Mouse (Mus musculus) kidney, postnatal 0 days (tissue): ENCODE measurements around the gene Tmem41b. TPM values are rescaled to one million over a fixed set of nuclear protein-coding genes. Genes with fewer than 3 reads are reported as not detected.

Source experiments
- ATAC-seq: fragments of 200-750 bp; cut with Nextera tagmentation; replicated peaks from 2 replicates; pipeline ENCODE4 v1.8.0; 2017; ENCODE audit warnings: low read depth, moderate number of reproducible peaks, moderate TSS enrichment, moderate library complexity; ENCODE audit not compliant: low FRiP score
- DNase-seq: peaks from one replicate; pipeline ENCODE4 v3.0.0-alpha.2; 2016; ENCODE audit warnings: low spot score
- H3K27ac ChIP-seq: fragments of 300-500 bp; sonication (generic); 2 replicates; pipeline ENCODE4 v1.5.1; 2014; ENCODE audit warnings: mild to moderate bottlenecking
- H3K27me3 ChIP-seq: fragments of 300-500 bp; sonication (generic); 2 replicates; pipeline ENCODE4 v1.6.1; 2014; ENCODE audit warnings: low read length, mixed read lengths; ENCODE audit not compliant: insufficient read depth
- H3K36me3 ChIP-seq: fragments of 300-500 bp; sonication (generic); 2 replicates; pipeline ENCODE4 v1.6.1; 2014; ENCODE audit warnings: low read length, mixed read lengths; ENCODE audit not compliant: insufficient read depth
- H3K4me1 ChIP-seq: fragments of 300-500 bp; sonication (generic); replicated peaks from 2 replicates; pipeline ENCODE4 v1.6.1; 2014; ENCODE audit warnings: antibody characterized with exemption, low read length, mixed read lengths; ENCODE audit not compliant: insufficient read depth
- H3K4me2 ChIP-seq: fragments of 300-500 bp; sonication (generic); 2 replicates; pipeline ENCODE4 v1.6.1; 2014; ENCODE audit warnings: mild to moderate bottlenecking, low read length, moderate library complexity, mixed read lengths
- H3K4me3 ChIP-seq: fragments of 300-500 bp; sonication (generic); replicated peaks from 2 replicates; pipeline ENCODE4 v1.5.1; 2014; ENCODE audit warnings: low read depth, low read length
- H3K9ac ChIP-seq: fragments of 300-500 bp; sonication (generic); 2 replicates; pipeline ENCODE4 v1.6.1; 2014; ENCODE audit warnings: low read depth, low read length
- H3K9me3 ChIP-seq: fragments of 300-500 bp; sonication (generic); replicated peaks from 2 replicates; pipeline ENCODE4 v1.6.1; 2016; ENCODE audit warnings: low read length, inconsistent platforms, mixed read lengths
- CTCF ChIP-seq: IDR thresholded peaks from 2 replicates; pipeline ENCODE4 v1.5.1; 2016; ENCODE audit warnings: antibody characterized with exemption, low read depth, mild to moderate bottlenecking, moderate library complexity
- WGBS: fragments of 180-500 bp; shearing (Covaris S2); extraction: QIAGEN DNeasy Blood & Tissue Kit; methylation state at CpG from one replicate; pipeline ENCODE4 v1.1.7; 2014; 5-methylcytosine and 5-hydroxymethylcytosine counted together
- polyA plus RNA-seq: library from polyadenylated mRNA; unstranded; fragments of >200 nt; fragmentation: Nextera tagmentation; extraction: Ambion mirVana; gene quantifications from 2 replicates; pipeline ENCODE4 v1.2.1, GENCODE M21; 2015

Gene Tmem41b
- polyA plus RNA-seq, 1 experiment from 2014 or later = 75.0 TPM

GRCm38 (mm10) chr7:109960613-109961154 lies 26.0 kb downstream of the Tmem41b start:
- WGBS = 9% methylated on average over 13 of the region's 13 CpGs
- no peak for TF ChIP-seq CTCF
- Histone ChIP-seq H3K4me3 (peak overlapping the region; percentile 73), H3K9me3 (no peaks in the 10 kb centered on the region), H3K27me3 (no peaks in the 10 kb centered on the region), H3K36me3 (no peaks in the 10 kb centered on the region), H3K4me1 (no peaks in the 10 kb centered on the region), H3K4me2 (peak overlapping the region; percentile 70), H3K9ac (peak overlapping the region; percentile 98), H3K27ac (peak overlapping the region; percentile 88)
- DNase-seq (no peak), ATAC-seq (no peak)

GRCm38 (mm10) chr7:109959716-109960612 lies 26.8 kb downstream of the Tmem41b start, which contains the start of gene Dennd5a:
Dennd5a (minus strand) TSS chr7:109960470.
- no peaks in the 10 kb centered on the region; the same call in 1 of the 2 replicates for H3K4me1 ChIP-seq
- WGBS = under 1% methylated on average over 88 of the region's 107 CpGs
- TF ChIP-seq CTCF = no peak
- peak within 1 kb of the TSS; percentile 88 for H3K27ac ChIP-seq
- ATAC-seq (peak; percentile 90), DNase-seq (peak; percentile 91)
- H3K4me2 ChIP-seq = peak within 1 kb of the TSS; percentile 70
- no peaks in the 10 kb centered on the region for H3K36me3 ChIP-seq
- H3K27me3 ChIP-seq = no peaks in the 10 kb centered on the region
- H3K9ac ChIP-seq = peak within 1 kb of the TSS; percentile 98
- H3K4me3 ChIP-seq = peak within 1 kb of the TSS; percentile 73
- no peaks in the 10 kb centered on the region for H3K9me3 ChIP-seq

- Histone ChIP-seq H3K36me3 (no peaks in the 10 kb centered on the region), H3K4me3 (peak overlapping the region; percentile 73), H3K9me3 (no peaks in the 10 kb centered on the region), H3K27me3 (no peaks in the 10 kb centered on the region), H3K4me1 (no peaks in the 10 kb centered on the region; the same call in 1 of the 2 replicates), H3K27ac (peak overlapping the region; percentile 88), H3K4me2 (peak overlapping the region; percentile 70), H3K9ac (peak overlapping the region; percentile 98)
- ATAC-seq = 0 out of 2 replicates have a peak, but pooled peaks have one; percentile 12
- DNase-seq = peak; percentile 35
- 3% methylated on average over 18 of the region's 18 CpGs for WGBS
- TF ChIP-seq CTCF = no peak
Observed at GRCm38 (mm10) chr7:109958843-109959715, 27.6 kb downstream of the Tmem41b start.

- H3K27ac ChIP-seq = no peak overlapping the region
Observed at GRCm38 (mm10) chr7:109957996-109958789, 28.5 kb downstream of the Tmem41b start.

GRCm38 (mm10) chr7:109954622-109955401 lies 31.9 kb downstream of the Tmem41b start:
- peak; percentile 62; the same call in 1 of the 2 replicates for ATAC-seq
- 61% methylated on average over 6 of the region's 6 CpGs for WGBS
- no peak overlapping the region for H3K9ac ChIP-seq

More at GRCm38 (mm10) chr7:109957996-109958789, 28.5 kb downstream of the Tmem41b start:
- ATAC-seq (no peak), DNase-seq (no peak)
- H3K9ac ChIP-seq = peak overlapping the region; percentile 98; the same call in 1 of the 2 replicates
- no peaks in the 10 kb centered on the region for H3K27me3 ChIP-seq
- no peaks in the 10 kb centered on the region; the same call in 1 of the 2 replicates for H3K4me1 ChIP-seq
- 65% methylated on average over 8 of the region's 8 CpGs for WGBS
- no peaks in the 10 kb centered on the region for H3K9me3 ChIP-seq
- H3K36me3 ChIP-seq = no peaks in the 10 kb centered on the region
- peak overlapping the region; percentile 73; the same call in 1 of the 2 replicates for H3K4me3 ChIP-seq
- H3K4me2 ChIP-seq = peak overlapping the region; percentile 70
- TF ChIP-seq CTCF = no peak

More at GRCm38 (mm10) chr7:109954622-109955401, 31.9 kb downstream of the Tmem41b start:
- Histone ChIP-seq H3K36me3 (no peaks in the 10 kb centered on the region), H3K27ac (0 out of 2 replicates have a peak overlapping the region, but pooled peaks have one; percentile 6), H3K4me1 (no peaks in the 10 kb centered on the region; the same call in 1 of the 2 replicates), H3K4me2 (no peak overlapping the region), H3K27me3 (no peaks in the 10 kb centered on the region), H3K9me3 (no peaks in the 10 kb centered on the region), H3K4me3 (no peak overlapping the region)
- DNase-seq = no peak
- TF ChIP-seq CTCF = no peak
